Mouse (Mus musculus): ENCODE measurements around the gene Snrpc.
A peak's percentile ranks its signal among the peaks of the same experiment; 100 is the strongest.
"Not testable (repeated sequence)": the region's sequence is repeated elsewhere in the genome, so short reads cannot be mapped to it uniquely, and the experiment has no call there.

Gene Snrpc

DNA sequence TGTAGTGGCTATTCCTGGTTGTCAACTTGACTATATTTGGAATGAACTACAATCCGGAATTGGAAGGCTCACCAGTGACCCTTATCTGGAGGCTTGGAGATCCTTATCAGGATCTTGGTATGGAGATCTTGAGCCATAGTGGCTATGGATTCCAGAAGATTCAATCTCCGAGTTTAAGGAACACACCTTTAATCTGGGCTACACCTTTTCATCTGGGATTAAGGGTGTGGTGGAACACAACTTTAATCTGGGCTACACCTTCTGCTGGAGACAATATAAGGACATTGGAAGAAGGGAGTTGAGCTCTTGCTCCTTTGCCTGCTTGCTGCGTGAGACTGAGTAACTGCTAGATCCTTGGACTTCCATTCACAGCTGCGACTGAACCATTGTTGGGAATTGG lies at the start of gene Snrpc:
Gene Snrpc, plus strand, starts transcription at position 301 of the 400 bp plus-strand sequence.
- DNase-seq (ENCODE audit: low read depth), result not testable (repeated sequence)

DNA sequence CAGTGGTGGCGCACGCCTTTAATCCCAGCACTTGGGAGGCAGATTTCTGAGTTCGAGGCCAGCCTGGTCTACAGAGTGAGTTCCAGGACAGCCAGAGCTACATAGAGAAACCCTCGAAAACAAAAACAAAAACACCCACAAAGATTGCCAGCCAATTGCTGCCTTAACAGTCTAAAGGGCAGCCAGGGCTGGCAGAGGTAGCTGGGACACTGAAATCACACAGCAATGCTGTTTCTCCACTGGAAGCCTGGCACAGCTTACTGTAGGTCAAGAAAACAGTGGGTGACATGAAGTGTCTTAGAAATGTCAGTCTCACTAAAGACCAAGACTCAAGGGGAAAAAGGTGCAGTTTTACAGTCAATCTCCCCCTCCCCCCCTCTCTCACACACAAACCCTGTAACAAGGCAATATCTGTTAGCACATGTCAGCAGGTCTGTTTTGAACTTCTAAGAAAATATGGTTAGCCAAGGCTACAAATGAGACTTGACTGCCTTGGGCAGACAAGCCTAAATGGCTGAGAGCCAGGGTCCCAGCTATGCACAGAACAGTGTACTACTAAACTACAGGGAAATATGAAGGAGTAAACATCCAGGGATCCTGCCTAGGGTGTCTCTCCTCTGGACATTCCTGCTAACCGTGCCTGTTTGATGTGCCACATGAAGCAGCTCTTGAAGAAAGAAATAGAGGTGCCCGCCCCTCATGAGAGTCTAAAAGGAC lies 49.3 kb upstream of the Snrpc start:
- DNase-seq (ENCODE audit: low read depth), result no peak

DNA sequence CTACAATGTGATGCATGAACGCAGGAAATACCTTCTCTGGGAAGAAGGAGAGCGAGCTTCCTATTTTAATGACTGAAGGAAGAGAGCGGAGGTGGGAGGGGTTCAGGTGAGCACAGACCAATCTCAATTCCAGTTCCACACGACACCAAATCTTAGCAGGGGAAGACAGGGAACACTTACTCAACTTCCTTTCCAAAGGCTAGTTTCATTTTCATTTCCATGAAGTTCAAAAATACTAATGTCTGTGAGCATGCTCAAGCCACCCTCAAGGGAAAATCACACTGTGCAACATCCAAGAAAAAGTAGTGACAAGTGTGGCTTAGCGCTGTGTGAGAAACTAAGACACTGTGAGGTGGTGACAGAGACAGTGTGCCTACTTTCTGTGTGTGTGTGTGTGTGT lies 47.9 kb upstream of the Snrpc start:
- DNase-seq (ENCODE audit: low read depth), result no peak

DNA sequence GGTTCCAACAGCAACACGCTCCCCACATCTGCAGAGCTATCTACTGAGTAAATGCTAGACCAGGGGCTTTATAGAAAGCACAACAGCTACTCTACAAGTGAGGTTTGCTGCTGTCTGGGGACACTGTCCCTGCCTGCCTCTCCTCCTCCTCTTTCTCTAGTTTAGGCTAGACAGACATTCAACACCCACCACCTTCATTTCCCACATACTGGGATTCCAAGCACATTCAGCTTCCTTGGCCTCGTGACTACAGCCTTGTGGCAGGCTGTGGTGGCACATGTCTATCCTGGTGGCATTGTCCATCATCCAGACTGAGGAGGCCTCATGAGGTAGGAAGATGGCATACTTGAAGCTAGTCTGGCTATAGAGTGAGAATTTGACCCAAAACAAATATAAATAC lies 47.0 kb upstream of the Snrpc start:
- no peak for DNase-seq (ENCODE audit: low read depth)

- DNase-seq (ENCODE audit: low read depth), result no peak
Observed at GRCm38 (mm10) chr17:27791556-27791955, 46.4 kb upstream of the Snrpc start.

DNA sequence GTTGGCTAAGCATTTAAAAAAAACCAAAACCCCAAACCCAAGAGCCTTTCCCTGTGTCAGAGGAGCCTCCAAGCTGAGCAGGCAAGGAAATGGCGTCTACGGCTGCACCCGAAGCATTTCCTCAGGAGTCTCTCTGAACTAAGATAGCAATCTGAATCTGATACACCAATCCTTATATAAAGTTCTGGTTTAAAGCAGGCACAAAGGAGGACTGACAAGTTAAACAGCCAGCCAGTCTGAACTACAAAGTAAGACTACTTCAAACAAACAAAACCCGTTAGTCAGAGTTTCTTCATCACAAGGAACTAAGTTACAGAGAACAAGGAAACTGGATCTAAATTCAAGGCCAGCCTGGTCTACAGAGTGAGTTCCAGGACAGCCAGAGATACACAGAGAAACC lies 45.4 kb upstream of the Snrpc start:
- peak; percentile 76 for DNase-seq (ENCODE audit: low read depth)

DNA sequence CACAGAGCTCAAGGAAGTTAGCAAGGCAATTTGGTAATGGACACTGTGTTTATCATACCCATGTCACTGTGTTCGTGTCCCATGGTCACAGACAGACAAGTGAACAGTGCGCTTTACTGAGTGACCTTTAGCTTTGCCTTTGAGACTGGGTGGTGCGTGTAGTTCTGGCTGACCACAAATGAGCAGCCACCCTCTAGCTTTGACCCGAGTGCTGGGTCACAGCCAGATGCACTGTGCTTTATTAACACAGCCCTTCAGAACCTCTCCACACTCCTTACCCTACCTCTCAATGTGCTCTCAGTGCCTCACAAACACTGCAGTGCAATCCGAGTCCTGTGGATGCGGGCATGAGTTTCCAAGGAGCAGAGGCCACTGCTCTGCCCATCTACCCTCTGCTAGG lies 44.8 kb upstream of the Snrpc start:
- DNase-seq (ENCODE audit: low read depth), result peak; percentile 35

- DNase-seq (ENCODE audit: low read depth), result no peak
Observed at GRCm38 (mm10) chr17:27796780-27797179, 41.2 kb upstream of the Snrpc start.

- no peak for DNase-seq (ENCODE audit: low read depth)
Observed at GRCm38 (mm10) chr17:27797341-27797872, 40.5 kb upstream of the Snrpc start.

DNA sequence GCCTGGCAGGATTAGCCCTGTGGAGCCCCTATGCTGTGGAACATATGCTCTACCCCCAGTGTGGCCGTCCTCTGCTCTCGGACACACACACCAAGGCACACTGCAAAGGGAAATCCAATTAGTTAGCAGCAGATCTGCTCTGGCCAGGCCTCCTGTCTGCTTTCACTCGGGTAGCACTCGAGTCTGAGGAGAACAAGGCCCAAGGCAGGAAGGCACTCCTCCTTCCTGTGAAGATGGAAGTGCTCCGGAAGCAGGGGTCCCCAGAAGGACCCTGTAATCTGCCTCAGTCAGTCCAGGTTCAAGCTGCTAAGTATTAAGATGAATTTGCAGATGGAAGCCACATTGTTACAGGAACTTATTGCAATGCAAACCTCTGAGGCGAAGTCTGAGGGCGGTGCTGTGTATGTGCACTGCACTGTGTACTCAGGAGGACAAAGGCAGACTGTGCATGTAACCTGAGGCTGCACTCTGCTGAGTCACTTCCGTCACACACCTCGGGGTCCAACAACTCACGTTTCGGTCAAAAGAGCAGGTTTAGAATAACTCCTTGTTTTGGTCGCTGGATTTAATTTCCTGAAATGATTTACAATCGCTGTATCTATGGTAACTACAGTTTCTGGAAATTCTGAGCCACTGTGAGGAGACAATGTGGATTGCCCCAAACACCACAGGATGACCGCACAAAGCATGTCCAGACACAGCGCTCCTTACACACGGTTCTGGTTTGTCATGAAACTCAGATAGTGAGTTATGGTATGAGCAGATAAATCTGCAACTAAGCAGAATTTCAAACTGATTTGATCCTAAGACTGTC lies 38.0 kb upstream of the Snrpc start:
- peak; percentile 94 for DNase-seq (ENCODE audit: low read depth)

DNA sequence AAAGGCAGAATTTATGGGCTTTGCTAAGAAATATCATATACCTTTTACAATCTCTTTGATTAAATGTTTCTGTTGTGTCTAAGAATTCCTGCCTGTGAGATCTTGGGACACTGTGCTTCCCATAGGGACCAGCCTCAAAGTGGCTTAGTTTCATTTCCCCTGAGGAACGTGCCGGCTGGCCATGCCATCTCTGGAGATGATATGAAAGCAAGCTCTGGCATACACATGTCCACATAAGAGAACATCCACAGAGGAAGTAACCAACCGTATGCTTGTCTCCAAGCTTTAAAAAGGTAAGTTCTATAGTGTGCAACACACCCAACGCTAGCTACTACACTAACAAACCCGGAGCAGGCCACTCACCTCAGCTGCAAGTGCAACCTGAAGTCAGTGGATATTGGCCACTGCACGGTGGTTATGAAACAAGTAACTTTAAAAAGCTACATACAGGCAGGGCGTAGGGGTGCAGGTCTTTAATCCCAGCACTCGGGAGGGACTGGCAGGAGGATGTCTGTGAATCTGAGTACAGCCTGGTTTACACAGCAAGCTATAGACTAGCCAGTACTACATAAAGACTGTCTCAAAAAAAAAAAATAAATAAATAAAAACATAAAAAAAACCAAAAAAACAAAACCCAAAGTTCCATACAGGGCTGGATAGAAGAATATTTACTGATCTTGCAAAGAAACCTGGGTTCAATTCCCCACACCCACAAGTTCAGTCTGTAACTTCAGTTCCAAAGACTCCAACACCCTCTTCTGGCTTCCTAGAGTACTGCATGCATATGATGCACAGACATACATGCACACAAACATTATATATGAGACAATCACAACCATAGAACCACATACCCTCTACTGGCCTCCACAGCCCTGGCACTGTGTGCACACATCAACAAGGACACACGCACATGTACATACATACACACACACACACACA lies 37.0 kb upstream of the Snrpc start:
- peak; percentile 70 for DNase-seq (ENCODE audit: low read depth)

DNA sequence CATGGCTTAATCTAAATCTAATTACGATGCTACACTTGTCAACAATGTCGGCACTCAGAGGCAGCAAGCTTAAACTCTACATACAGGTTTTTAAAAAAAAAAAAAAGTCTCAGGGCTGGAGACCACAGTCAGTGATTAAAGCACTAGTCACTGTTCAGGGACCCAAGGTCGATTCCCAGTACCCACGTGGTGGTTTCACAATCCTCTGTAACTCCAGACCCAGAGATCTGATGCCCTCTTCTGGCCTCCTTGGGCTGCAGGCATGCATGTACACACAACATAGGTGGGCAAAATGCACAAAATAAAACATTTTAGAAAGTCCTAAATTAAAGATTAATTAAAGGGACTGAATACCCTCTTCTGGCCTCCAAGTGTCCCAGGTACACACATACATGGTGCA lies 34.2 kb upstream of the Snrpc start:
- peak; percentile 64 for DNase-seq (ENCODE audit: low read depth)

- no peak for DNase-seq (ENCODE audit: low read depth)
Observed at GRCm38 (mm10) chr17:27804156-27804690, 33.7 kb upstream of the Snrpc start.

DNA sequence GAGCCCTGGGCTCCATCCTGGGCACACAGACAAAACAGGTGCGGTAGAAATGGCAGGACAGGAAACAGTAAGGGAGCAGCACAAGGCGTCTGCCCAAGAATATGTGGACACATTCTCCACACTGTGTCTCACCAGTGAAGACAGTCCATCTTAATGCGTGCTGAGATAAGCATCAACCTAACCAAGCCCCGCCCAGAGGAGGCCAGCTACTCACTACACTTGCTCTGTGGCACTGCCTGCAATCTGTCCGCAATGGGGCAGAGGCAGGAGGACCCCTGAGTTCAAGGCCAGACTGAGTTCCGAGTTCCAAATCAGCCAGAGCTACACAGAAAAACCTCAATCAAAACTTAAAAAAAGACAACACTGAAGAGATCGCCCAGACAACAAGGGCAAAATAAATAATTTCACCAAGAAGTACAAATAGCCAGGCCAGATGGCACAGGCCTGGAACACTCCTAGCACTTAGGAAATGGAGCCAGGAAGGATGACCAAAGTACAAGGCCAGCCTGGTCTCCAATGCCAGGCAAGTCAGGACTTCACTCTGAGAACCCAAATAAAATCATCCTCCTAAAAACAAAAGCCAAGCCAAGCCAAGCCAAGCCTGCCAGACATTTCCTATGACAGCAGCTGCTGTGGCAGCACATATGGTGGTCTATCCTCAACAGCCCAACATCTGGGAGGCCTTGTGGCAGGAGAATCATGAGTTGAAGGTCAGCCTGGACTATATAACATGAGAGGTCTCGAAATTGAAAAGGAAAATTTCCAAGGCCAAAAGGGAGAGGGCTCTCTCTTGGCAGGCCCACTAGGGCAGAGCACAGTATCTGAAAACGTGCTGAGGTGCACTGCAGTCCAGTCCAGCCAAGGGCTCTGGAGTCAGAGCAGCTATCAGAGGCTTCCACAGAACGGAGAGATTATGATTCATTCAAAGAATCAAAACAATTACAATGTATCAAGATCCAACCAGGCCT lies 32.9 kb upstream of the Snrpc start:
- peak; percentile 46 for DNase-seq (ENCODE audit: low read depth)

DNA sequence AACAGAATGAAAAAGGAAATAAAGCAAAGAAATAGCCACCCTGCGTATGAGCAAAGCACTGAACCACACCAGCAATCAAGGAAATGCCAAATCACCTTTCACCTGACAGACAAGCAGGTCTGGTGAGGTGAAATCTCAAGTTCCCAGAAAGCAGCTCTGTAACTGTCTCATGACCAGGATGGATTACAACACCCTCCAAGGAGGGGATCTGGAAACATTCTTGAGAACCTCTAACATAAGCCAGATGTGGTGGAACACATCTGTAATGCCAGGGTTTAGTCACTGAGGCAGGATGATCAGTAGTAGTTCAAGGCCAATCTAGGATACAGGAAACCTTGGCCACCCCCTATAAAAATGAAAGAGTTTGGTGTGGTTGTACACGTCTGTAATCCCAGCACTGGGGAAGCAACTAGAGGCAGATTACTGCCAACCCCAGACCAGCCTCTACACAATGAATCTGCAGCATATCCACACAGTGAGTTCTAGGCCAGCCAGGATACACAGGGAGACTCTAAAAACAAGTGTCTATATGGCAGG lies 30.3 kb upstream of the Snrpc start:
- DNase-seq (ENCODE audit: low read depth), result peak; percentile 52

GRCm38 (mm10) chr17:27810569-27811331 lies 27.2 kb upstream of the Snrpc start:
- no peak for DNase-seq (ENCODE audit: low read depth)

DNA sequence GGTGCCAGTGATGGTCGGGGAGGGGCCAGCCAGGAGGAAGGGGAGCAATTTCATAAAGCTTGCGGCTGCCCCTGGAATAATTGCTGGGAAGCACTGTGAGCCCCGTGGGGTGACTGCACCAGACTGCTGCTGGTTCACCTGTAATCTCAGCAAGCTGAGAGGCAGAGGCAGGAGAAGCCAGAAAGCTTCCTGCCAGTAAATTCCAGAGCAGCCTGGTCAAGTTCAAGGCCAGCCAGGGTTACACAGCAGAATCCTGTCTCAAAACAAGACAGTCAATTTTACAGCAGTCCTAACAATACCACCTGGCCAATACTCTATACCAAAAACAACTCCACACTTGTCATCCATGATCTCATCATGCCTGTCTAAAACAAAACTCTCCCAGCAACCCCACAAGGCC lies 26.0 kb upstream of the Snrpc start:
- no peak for DNase-seq (ENCODE audit: low read depth)

DNA sequence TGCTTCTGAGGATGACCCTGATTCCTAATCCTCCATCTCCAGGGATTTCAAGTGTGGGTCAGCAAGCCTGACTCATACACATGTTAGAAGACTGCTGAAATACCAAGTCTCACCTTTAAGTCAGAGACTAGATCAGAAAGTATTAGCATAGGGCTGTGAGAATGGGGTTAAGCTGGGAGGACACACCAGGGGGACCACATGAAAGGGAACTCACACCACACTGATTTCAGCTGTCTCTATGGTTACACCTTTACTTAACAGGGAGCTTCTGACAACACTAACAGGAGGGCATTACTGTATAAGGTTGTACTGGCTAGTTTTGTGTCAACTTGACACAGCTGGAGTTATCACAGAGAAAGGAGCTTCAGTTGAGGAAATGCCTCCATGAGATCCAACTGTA lies 23.3 kb upstream of the Snrpc start:
- DNase-seq (ENCODE audit: low read depth), result no peak

DNA sequence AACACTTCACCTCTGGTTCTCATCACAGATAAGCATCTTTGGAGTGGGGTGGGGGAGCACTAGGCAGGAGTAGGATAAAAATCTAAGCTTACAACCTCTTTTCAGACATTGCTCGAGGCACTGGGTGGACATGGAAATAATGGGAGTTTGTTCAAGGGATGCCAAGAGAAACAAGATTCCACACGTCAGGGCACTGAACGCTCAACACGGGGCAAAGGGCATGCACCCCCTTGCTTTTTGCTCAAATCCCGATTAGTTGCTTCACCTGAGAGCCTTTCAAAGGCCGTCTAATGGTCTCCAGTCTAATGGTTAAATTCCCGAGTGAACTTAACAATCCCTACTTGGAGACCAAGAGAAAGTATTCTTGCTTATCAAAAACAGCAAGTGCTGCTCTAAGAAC lies 18.9 kb upstream of the Snrpc start:
- no peak for DNase-seq (ENCODE audit: low read depth)
